In the genomic region with DNA sequence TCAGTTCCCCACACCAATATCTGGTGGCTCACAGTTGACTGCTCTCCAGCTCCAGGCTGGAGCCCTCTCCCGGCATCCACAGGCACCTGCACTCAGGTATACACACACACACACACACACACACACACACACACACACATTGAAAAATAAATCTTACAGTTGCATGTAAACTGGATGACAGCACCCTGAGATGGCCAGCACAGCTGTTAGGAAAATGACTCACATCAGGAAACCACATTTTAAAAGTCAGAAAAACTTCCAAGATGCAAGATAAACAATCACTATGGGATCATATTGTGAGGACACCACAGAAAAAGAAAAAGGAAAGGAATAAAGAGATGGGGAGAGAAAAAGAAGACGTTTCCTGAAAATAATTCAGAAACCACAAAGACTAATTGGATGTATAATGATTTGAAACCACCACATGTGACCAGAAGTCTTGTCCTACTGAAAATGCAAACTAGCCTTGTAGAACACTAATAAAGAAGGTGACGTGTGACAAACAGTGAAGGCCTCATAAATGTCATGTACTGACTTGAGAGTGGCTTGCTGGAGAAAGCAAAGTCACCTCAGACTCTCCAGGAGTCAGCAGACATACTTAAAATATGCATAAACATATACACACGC, we compare ENCODE assay signal across 19 mouse cellular contexts.
"Had no signal": no experiment of that assay in that cellular context is flagged by ENCODE, and none has a peak within 500 bp of the region (broad histone marks: within the 10 kb centered on the region; RNA-seq: fewer than 3 reads in every experiment).

No protein-coding gene starts in this region.

- H3K4me3 ChIP-seq: left cerebral cortex, adult 2 months; liver, embryonic 13.5 days; neural tube, embryonic 12.5 days; neural tube, embryonic 15.5 days had no signal

- H3K4me2 ChIP-seq: liver, embryonic 13.5 days; midbrain, embryonic 11.5 days; neural tube, embryonic 12.5 days; neural tube, embryonic 15.5 days had no signal

- H3K27me3 ChIP-seq: neural tube, embryonic 12.5 days; neural tube, embryonic 15.5 days had no signal

- DNase-seq: kidney, postnatal 4 days; layer of hippocampus, postnatal 36 days; liver, embryonic 13.5 days; lung, adult 2 months; lung, postnatal 14 days; lung, postnatal 4 days; midbrain, embryonic 14.5 days; right cerebral cortex, adult 18-20 months; right cerebral cortex, postnatal 14 days; right cerebral cortex, postnatal 4 days; thymus, adult 2 months; thymus, postnatal 14 days; thymus, postnatal 4 days had no signal

- H3K9ac ChIP-seq: liver, embryonic 13.5 days; neural tube, embryonic 12.5 days; neural tube, embryonic 15.5 days had no signal

- H3K4me1 ChIP-seq: liver, embryonic 13.5 days; neural tube, embryonic 12.5 days; neural tube, embryonic 15.5 days had no signal

- H3K27ac ChIP-seq: kidney, postnatal 0 days; left cerebral cortex, adult 2 months; liver, embryonic 13.5 days; neural tube, embryonic 12.5 days; neural tube, embryonic 15.5 days; stomach, postnatal 0 days had no signal

- H3K9me3 ChIP-seq: liver, embryonic 13.5 days; neural tube, embryonic 12.5 days; neural tube, embryonic 15.5 days had no signal

- H3K36me3 ChIP-seq: liver, embryonic 13.5 days; neural tube, embryonic 12.5 days; neural tube, embryonic 15.5 days had no signal
